Mouse (Mus musculus) midbrain, embryonic 13.5 days (tissue): ENCODE measurements at regions not wholly inside any gene's neighbourhood (a gene's known extent, or its start where the extent isn't known, plus 50 kb on each side); places are given as distances from the start of the nearest gene placed in this dataset.
A peak's percentile ranks its signal among the peaks of the same experiment; 100 is the strongest.

Experiments
- ATAC-seq: fragments of 200-750 bp; cut with Nextera tagmentation; 2 replicates; pipeline ENCODE4 v1.8.0; 2017; ENCODE audit warnings: mild to moderate bottlenecking, moderate TSS enrichment, moderate library complexity
- H3K27ac ChIP-seq: fragments of 300-500 bp; sonication (generic); 2 replicates; pipeline ENCODE4 v1.5.1; 2015; ENCODE audit warnings: inconsistent platforms, mild to moderate bottlenecking, moderate library complexity
- H3K27me3 ChIP-seq: fragments of 300-500 bp; sonication (generic); 2 replicates; pipeline ENCODE4 v1.6.1; 2015; ENCODE audit warnings: mild to moderate bottlenecking, inconsistent platforms
- H3K36me3 ChIP-seq: fragments of 300-500 bp; sonication (generic); 2 replicates; pipeline ENCODE4 v1.6.1; 2015; ENCODE audit warnings: mild to moderate bottlenecking, inconsistent platforms
- H3K4me1 ChIP-seq: fragments of 300-500 bp; sonication (generic); replicated peaks from 2 replicates; pipeline ENCODE4 v1.6.1; 2015; ENCODE audit warnings: inconsistent platforms
- H3K4me2 ChIP-seq: fragments of 300-500 bp; sonication (generic); replicated peaks from 2 replicates; pipeline ENCODE4 v1.6.1; 2015; ENCODE audit warnings: moderate library complexity, mild to moderate bottlenecking, inconsistent platforms
- H3K4me3 ChIP-seq: fragments of 300-500 bp; sonication (generic); replicated peaks from 2 replicates; pipeline ENCODE4 v1.5.1; 2015; ENCODE audit warnings: mild to moderate bottlenecking, inconsistent platforms
- H3K9ac ChIP-seq: fragments of 300-500 bp; sonication (generic); replicated peaks from 2 replicates; pipeline ENCODE4 v1.6.1; 2015; ENCODE audit warnings: mild to moderate bottlenecking, inconsistent platforms
- H3K9me3 ChIP-seq: fragments of 300-500 bp; sonication (generic); 2 replicates; pipeline ENCODE4 v1.6.1; 2016; ENCODE audit warnings: mild to moderate bottlenecking, inconsistent platforms
- WGBS: fragments of 180-500 bp; shearing (Covaris S2); methylation state at CpG from one replicate; pipeline ENCODE4 v1.1.7; 2015; 5-methylcytosine and 5-hydroxymethylcytosine counted together

GRCm38 (mm10) chr12:26646141-26646540 is 177.1 kb downstream of the Cmpk2 start:
- Histone ChIP-seq H3K9ac (no peak overlapping the region), H3K4me1 (peaks cover 6% of the 10 kb centered on the region; the same call in 1 of the 2 replicates), H3K27ac (no peak overlapping the region), H3K36me3 (no peaks in the 10 kb centered on the region), H3K4me2 (no peak overlapping the region), H3K9me3 (no peaks in the 10 kb centered on the region), H3K27me3 (no peaks in the 10 kb centered on the region), H3K4me3 (no peak overlapping the region)
- ATAC-seq: no peak

DNA sequence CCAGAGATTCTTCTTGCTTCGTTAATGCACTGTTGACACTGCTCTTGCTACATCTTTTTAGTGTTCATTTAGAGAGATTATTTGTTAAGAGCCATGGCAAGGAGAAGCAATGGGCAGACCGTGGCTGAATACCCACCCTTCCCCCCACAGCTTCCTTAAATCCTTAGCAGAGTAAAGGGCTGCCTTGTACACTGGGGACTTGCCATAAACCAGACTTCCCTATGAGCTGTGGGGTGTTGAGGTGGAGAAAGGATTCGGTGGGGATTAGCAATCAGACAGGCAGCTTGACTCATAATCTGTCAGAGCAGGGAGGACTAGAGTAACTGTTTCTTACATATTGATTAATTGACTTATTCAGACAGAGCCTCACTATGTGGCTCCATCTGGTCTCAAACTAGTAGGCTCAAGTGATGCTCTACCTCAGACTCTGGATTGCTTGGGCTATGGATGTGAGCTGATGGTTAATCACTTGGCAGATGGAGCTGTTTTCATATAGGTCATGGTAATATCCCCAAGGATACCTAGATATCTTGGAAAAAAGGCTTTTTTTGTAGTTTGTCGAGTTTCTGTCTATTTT is 166.7 kb downstream of the Cmpk2 start:
- 26% methylated on average over 4 of the region's 4 CpGs for WGBS
- Histone ChIP-seq H3K4me1 (peaks cover 55% of the 10 kb centered on the region), H3K9ac (no peak overlapping the region)

GRCm38 (mm10) chr12:26635253-26635652 is 166.2 kb downstream of the Cmpk2 start:
- H3K9ac ChIP-seq: no peak overlapping the region
- WGBS: 13% methylated on average over 3 of the region's 3 CpGs
- H3K36me3 ChIP-seq: no peaks in the 10 kb centered on the region
- peak overlapping the region; percentile 81 for H3K27ac ChIP-seq
- H3K4me1 ChIP-seq: peaks cover 58% of the 10 kb centered on the region
- H3K9me3 ChIP-seq: no peaks in the 10 kb centered on the region
- no peaks in the 10 kb centered on the region for H3K27me3 ChIP-seq
- peak; percentile 66 for ATAC-seq
- peak overlapping the region; percentile 22 for H3K4me2 ChIP-seq
- H3K4me3 ChIP-seq: no peak overlapping the region

More for the DNA sequence above, 166.7 kb downstream of the Cmpk2 start:
- Histone ChIP-seq H3K4me2 (peak overlapping the region; percentile 22), H3K9me3 (no peaks in the 10 kb centered on the region), H3K36me3 (no peaks in the 10 kb centered on the region), H3K4me3 (no peak overlapping the region), H3K27me3 (no peaks in the 10 kb centered on the region), H3K27ac (peak overlapping the region; percentile 81)
- ATAC-seq: peak; percentile 87

DNA sequence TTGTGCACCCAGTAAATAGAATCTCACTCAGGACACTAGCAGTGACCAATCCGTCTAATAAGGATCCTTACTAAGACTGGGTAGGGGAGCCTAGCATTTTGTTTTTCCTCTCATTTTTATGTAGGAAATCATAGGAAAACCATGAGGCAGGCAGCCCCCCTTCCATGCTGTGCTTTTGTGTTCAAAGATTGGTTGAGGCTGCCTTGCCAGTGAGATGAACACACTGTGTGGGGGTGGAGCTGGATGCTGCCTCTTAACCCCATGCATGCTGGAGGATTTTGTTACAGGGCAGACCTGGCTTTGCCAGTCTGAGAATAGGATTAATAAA is 162.8 kb downstream of the Cmpk2 start:
- peaks cover 58% of the 10 kb centered on the region for H3K4me1 ChIP-seq
- H3K9ac ChIP-seq: peak overlapping the region; percentile 54; the same call in 1 of the 2 replicates
- no peaks in the 10 kb centered on the region for H3K27me3 ChIP-seq
- H3K36me3 ChIP-seq: no peaks in the 10 kb centered on the region
- ATAC-seq: peak; percentile 91
- 3% methylated on average over 1 of the region's 1 CpGs for WGBS
- peak overlapping the region; percentile 41 for H3K4me2 ChIP-seq
- H3K4me3 ChIP-seq: no peak overlapping the region
- peak overlapping the region; percentile 97 for H3K27ac ChIP-seq
- no peaks in the 10 kb centered on the region for H3K9me3 ChIP-seq

- peak overlapping the region; percentile 97 for H3K27ac ChIP-seq
- H3K36me3 ChIP-seq: no peaks in the 10 kb centered on the region
- H3K27me3 ChIP-seq: no peaks in the 10 kb centered on the region
- peak; percentile 84 for ATAC-seq
- no peak overlapping the region for H3K4me3 ChIP-seq
- peak overlapping the region; percentile 54; the same call in 1 of the 2 replicates for H3K9ac ChIP-seq
- H3K9me3 ChIP-seq: no peaks in the 10 kb centered on the region
- peaks cover 54% of the 10 kb centered on the region for H3K4me1 ChIP-seq
- WGBS: 3% methylated on average over 4 of the region's 4 CpGs
- H3K4me2 ChIP-seq: peak overlapping the region; percentile 41
These were observed 162.2 kb downstream of the Cmpk2 start for GRCm38 (mm10) chr12:26631111-26631794.

DNA sequence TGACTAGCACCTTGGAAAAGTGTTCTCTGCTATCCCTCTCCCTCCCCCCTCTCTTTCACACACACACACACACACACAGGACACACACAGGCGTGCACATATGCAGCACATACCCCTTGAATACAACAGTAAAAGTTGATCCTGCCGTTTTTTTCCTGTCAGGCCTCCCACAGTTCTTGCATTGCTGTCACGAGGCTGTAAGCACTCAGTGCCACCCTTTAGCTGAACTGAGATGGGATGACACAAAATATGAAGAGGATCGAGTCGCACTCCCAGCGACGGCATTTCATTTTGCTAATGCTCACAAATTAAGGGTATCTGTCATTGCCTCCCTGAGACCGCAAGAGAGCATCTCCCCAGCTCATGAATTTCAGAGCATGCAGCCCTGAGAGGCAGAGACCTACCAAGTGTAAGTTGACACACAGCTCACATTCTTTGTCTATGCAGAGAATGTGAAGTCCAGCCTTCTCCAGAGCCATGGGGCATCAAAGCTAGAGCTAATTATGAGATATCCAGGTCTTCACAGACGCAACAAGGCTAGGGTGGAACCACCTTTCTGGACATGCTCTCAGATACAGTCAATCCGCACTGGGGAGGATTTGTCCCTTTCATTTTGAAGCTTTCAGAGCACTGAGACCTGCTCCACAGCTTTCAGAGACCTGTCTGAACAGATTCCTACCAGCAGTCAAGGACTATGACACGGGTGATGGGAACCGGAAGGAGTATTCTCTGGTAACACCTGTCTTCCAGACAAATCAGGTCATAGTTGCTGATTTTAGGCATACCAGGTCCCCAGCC is 152.3 kb downstream of the Cmpk2 start:
- H3K27ac ChIP-seq: peak overlapping the region; percentile 66
- peaks cover 17% of the 10 kb centered on the region for H3K4me1 ChIP-seq
- ATAC-seq: 0 out of 2 replicates have a peak, but pooled peaks have one; percentile 60
- H3K36me3 ChIP-seq: no peaks in the 10 kb centered on the region
- H3K27me3 ChIP-seq: no peaks in the 10 kb centered on the region
- H3K4me2 ChIP-seq: no peak overlapping the region
- no peak overlapping the region for H3K4me3 ChIP-seq
- 68% methylated on average over 12 of the region's 12 CpGs for WGBS
- no peaks in the 10 kb centered on the region for H3K9me3 ChIP-seq
- H3K9ac ChIP-seq: no peak overlapping the region

GRCm38 (mm10) chr12:26620501-26621134 is 151.6 kb downstream of the Cmpk2 start:
- Histone ChIP-seq H3K9me3 (no peaks in the 10 kb centered on the region), H3K9ac (no peak overlapping the region), H3K4me2 (no peak overlapping the region), H3K36me3 (no peaks in the 10 kb centered on the region), H3K27ac (peak overlapping the region; percentile 66), H3K27me3 (no peaks in the 10 kb centered on the region), H3K4me3 (no peak overlapping the region), H3K4me1 (peaks cover 17% of the 10 kb centered on the region)
- ATAC-seq: no peak
- WGBS: 58% methylated on average over 8 of the region's 8 CpGs

- no peak overlapping the region for H3K9ac ChIP-seq
- no peaks in the 10 kb centered on the region for H3K27me3 ChIP-seq
- 74% methylated on average over 3 of the region's 3 CpGs for WGBS
- no peak overlapping the region for H3K4me2 ChIP-seq
- ATAC-seq: no peak
- no peak overlapping the region for H3K27ac ChIP-seq
- H3K36me3 ChIP-seq: no peaks in the 10 kb centered on the region
- H3K4me1 ChIP-seq: peaks cover 24% of the 10 kb centered on the region
- no peak overlapping the region for H3K4me3 ChIP-seq
- no peaks in the 10 kb centered on the region for H3K9me3 ChIP-seq
These were observed 149.0 kb downstream of the Cmpk2 start for GRCm38 (mm10) chr12:26617969-26618368.

- peak; percentile 63 for ATAC-seq
- H3K27ac ChIP-seq: no peak overlapping the region
- WGBS: 52% methylated on average over 11 of the region's 11 CpGs
These were observed 144.2 kb downstream of the Cmpk2 start for GRCm38 (mm10) chr12:26613086-26613705.

DNA sequence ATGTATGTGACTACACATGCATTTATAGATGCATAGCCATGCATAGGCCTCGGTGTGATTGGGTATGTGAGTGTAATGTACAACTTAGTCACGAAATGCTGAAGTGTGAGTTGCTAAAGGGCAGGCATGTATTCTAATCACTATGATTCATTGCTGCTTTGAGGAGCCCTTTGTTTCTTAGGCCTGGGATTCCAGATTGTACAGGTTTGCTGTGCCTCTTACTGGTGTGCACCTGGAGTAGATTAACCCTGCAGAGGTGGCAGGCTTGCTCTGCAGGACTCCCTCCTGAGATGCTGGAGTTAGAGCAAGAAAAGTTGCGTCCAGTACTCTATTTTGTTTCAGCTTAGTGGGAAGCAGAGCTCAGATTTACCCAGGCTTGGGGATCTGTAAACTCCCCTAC is 141.1 kb downstream of the Cmpk2 start:
- Histone ChIP-seq H3K4me1 (peaks cover 9% of the 10 kb centered on the region), H3K9me3 (no peaks in the 10 kb centered on the region), H3K36me3 (no peaks in the 10 kb centered on the region), H3K27ac (no peak overlapping the region), H3K9ac (no peak overlapping the region), H3K27me3 (no peaks in the 10 kb centered on the region), H3K4me2 (no peak overlapping the region), H3K4me3 (no peak overlapping the region)
- no peak for ATAC-seq
- WGBS: 81% methylated on average over 3 of the region's 3 CpGs

More at GRCm38 (mm10) chr12:26613086-26613705, 144.2 kb downstream of the Cmpk2 start:
- Histone ChIP-seq H3K4me1 (peaks cover 9% of the 10 kb centered on the region), H3K4me2 (no peak overlapping the region), H3K36me3 (no peaks in the 10 kb centered on the region), H3K27me3 (no peaks in the 10 kb centered on the region), H3K9ac (no peak overlapping the region), H3K4me3 (no peak overlapping the region), H3K9me3 (no peaks in the 10 kb centered on the region)

GRCm38 (mm10) chr12:26598501-26598900 is 129.5 kb downstream of the Cmpk2 start:
- H3K36me3 ChIP-seq: no peaks in the 10 kb centered on the region
- H3K4me3 ChIP-seq: no peak overlapping the region
- ATAC-seq: no peak
- no peaks in the 10 kb centered on the region for H3K27me3 ChIP-seq
- no peaks in the 10 kb centered on the region for H3K4me1 ChIP-seq
- H3K4me2 ChIP-seq: no peak overlapping the region
- H3K9me3 ChIP-seq: no peaks in the 10 kb centered on the region
- no peak overlapping the region for H3K9ac ChIP-seq
- no peak overlapping the region for H3K27ac ChIP-seq
